ENCODE assay signal across 28 mouse cellular contexts in genomic region chr3:38036131-38036530, GRCm38 (mm10).
A peak's percentile ranks its signal among the peaks of the same experiment; 100 is the strongest.
DNase-seq lines count a peak whose midpoint lies in the region; ATAC-seq and TF ChIP-seq lines count a peak whose summit lies in the region.
"Had no signal": no experiment of that assay in that cellular context is flagged by ENCODE, and none has a peak within 500 bp of the region (broad histone marks: within the 10 kb centered on the region; RNA-seq: fewer than 3 reads in every experiment).

No protein-coding gene starts in this region.

- in situ Hi-C loops in CH12.LX (cut with MboI; ENCODE audit: low pct_ligation_motif_present, low pct_unique_long_range_greater_than_20kb, low sequenced_read_pairs) = no loop called here

- no peak for TF ChIP-seq RAD21 in CH12.LX (IDR thresholded peaks at IDR 0.05; ENCODE audit: low read depth, low read length)

- dilution Hi-C loops in CH12.LX (cut with MboI; ENCODE audit: extremely low pct_ligation_motif_present, extremely low pct_unique_long_range_greater_than_20kb, low sequenced_read_pairs) = no loop called here

- H3K27ac ChIP-seq in CH12.LX (ENCODE audit: insufficient read depth, low read depth) = no peak overlapping the region
- H3K27ac ChIP-seq in thymus, adult 2 months (ENCODE audit: control insufficient read depth, insufficient read depth, low read length) = no peak overlapping the region
- H3K27ac ChIP-seq in hindbrain, embryonic 14.5 days = no peak overlapping the region
- H3K27ac ChIP-seq: embryonic facial prominence, embryonic 13.5 days; embryonic facial prominence, embryonic 15.5 days; forebrain, embryonic 10.5 days; forebrain, embryonic 12.5 days had no signal

- H3K36me3 ChIP-seq in CH12.LX (replicated peaks in 1 of 2; ENCODE audit: control insufficient read depth in 1 of 2, insufficient read depth in 1 of 2, low read length in 1 of 2) = no peaks in the 10 kb centered on the region
- no peaks in the 10 kb centered on the region for H3K36me3 ChIP-seq in thymus, adult 2 months (ENCODE audit: control insufficient read depth, insufficient read depth, low read length)
- no peaks in the 10 kb centered on the region for H3K36me3 ChIP-seq in hindbrain, embryonic 14.5 days (replicated peaks; ENCODE audit: control insufficient read depth, insufficient read depth)
- H3K36me3 ChIP-seq: embryonic facial prominence, embryonic 13.5 days; embryonic facial prominence, embryonic 15.5 days; forebrain, embryonic 10.5 days; forebrain, embryonic 12.5 days had no signal

- peak; percentile 77 for ATAC-seq in common myeloid progenitor, adult 5-6 weeks (replicated peaks; ENCODE audit: low read depth, poor library complexity, severe bottlenecking)
- ATAC-seq in megakaryocyte progenitor cell, adult 5-6 weeks (replicated peaks; ENCODE audit: poor library complexity) = peak; percentile 57
- no peak for ATAC-seq in frontal cortex, adult (ENCODE audit: low TSS enrichment)
- no peak for ATAC-seq in hindbrain, embryonic 14.5 days (ENCODE audit: low FRiP score)
- ATAC-seq: activated CD4-positive, CD25-positive, alpha-beta regulatory T cell, adult 4 months; CD4-positive, CD25-positive, alpha-beta regulatory T cell, adult 4 months; forebrain, embryonic 14.5 days; forebrain, embryonic 16.5 days; Patski had no signal

- TF ChIP-seq EP300 in CH12.LX (IDR thresholded peaks at IDR 0.05; ENCODE audit: low read length) = no peak

- H3K4me3 ChIP-seq in CH12.LX (replicated peaks in 1 of 3; ENCODE audit: low read depth in 2 of 3, low read length in 2 of 3, poor library complexity in 1 of 3) = no peak overlapping the region
- H3K4me3 ChIP-seq in thymus, adult 2 months (ENCODE audit: control insufficient read depth, insufficient read depth, low read length) = no peak overlapping the region
- H3K4me3 ChIP-seq in hindbrain, embryonic 14.5 days (replicated peaks; ENCODE audit: low read length) = no peak overlapping the region
- H3K4me3 ChIP-seq: embryonic facial prominence, embryonic 13.5 days; embryonic facial prominence, embryonic 15.5 days; erythroblast, embryonic 14.5 days; forebrain, embryonic 10.5 days; forebrain, embryonic 12.5 days had no signal

- H3K9ac ChIP-seq in CH12.LX (ENCODE audit: insufficient read depth, low read depth) = no peak overlapping the region
- H3K9ac ChIP-seq in hindbrain, embryonic 14.5 days = no peak overlapping the region
- H3K9ac ChIP-seq: embryonic facial prominence, embryonic 13.5 days; embryonic facial prominence, embryonic 15.5 days; forebrain, embryonic 12.5 days had no signal

- no peak for TF ChIP-seq CTCF in CH12.LX (conservative IDR thresholded peaks at IDR 0.05 in 1 of 2, IDR thresholded peaks at IDR 0.05 in 1 of 2; ENCODE audit: low read depth in 2 of 2, low read length in 2 of 2)
- TF ChIP-seq CTCF in thymus, adult 2 months (IDR thresholded peaks at IDR 0.05; ENCODE audit: borderline replicate concordance, control insufficient read depth, extremely low read depth, insufficient read depth, low read length, poor library complexity) = no peak

- H3K79me2 ChIP-seq in CH12.LX (replicated peaks; ENCODE audit: control insufficient read depth, extremely low read depth, insufficient read depth, poor library complexity, severe bottlenecking) = no peaks in the 10 kb centered on the region

- TF ChIP-seq POLR2A in CH12.LX (IDR thresholded peaks at IDR 0.05; ENCODE audit: low read depth, low read length) = no peak
- no peak for TF ChIP-seq POLR2A in thymus, adult 2 months (IDR thresholded peaks at IDR 0.05; ENCODE audit: control insufficient read depth, extremely low read depth, insufficient read depth, low read length, poor library complexity)

- H3K4me1 ChIP-seq in CH12.LX (ENCODE audit: control insufficient read depth in 1 of 2, insufficient read depth in 2 of 2) = peaks cover 7 to 18% of the 10 kb centered on the region in 2 experiments; a peak in 2 of 4 replicates
- H3K4me1 ChIP-seq in thymus, adult 2 months (replicated peaks; ENCODE audit: control insufficient read depth, insufficient read depth, low read length) = peaks cover 3% of the 10 kb centered on the region; the same call in 1 of the 2 replicates
- H3K4me1 ChIP-seq in hindbrain, embryonic 14.5 days (replicated peaks; ENCODE audit: control insufficient read depth, insufficient read depth, low read length) = no peaks in the 10 kb centered on the region
- H3K4me1 ChIP-seq: embryonic facial prominence, embryonic 13.5 days; embryonic facial prominence, embryonic 15.5 days; forebrain, embryonic 10.5 days; forebrain, embryonic 12.5 days had no signal

- no peak overlapping the region for H3K4me2 ChIP-seq in CH12.LX (ENCODE audit: insufficient read depth, low read depth, poor library complexity, severe bottlenecking)
- no peak overlapping the region for H3K4me2 ChIP-seq in hindbrain, embryonic 14.5 days (replicated peaks)
- H3K4me2 ChIP-seq: embryonic facial prominence, embryonic 13.5 days; embryonic facial prominence, embryonic 15.5 days; forebrain, embryonic 12.5 days had no signal

- no peaks in the 10 kb centered on the region for H3K27me3 ChIP-seq in CH12.LX (replicated peaks)
- H3K27me3 ChIP-seq in thymus, adult 2 months (ENCODE audit: control insufficient read depth, insufficient read depth, low read length) = no peaks in the 10 kb centered on the region
- no peaks in the 10 kb centered on the region for H3K27me3 ChIP-seq in hindbrain, embryonic 14.5 days (ENCODE audit: control insufficient read depth, insufficient read depth, low read length)
- H3K27me3 ChIP-seq: embryonic facial prominence, embryonic 13.5 days; embryonic facial prominence, embryonic 15.5 days; forebrain, embryonic 12.5 days; Patski had no signal

- no peaks in the 10 kb centered on the region for H3K9me3 ChIP-seq in CH12.LX (replicated peaks; ENCODE audit: low read length)
- H3K9me3 ChIP-seq in hindbrain, embryonic 14.5 days (ENCODE audit: control insufficient read depth, low read length) = no peaks in the 10 kb centered on the region
- H3K9me3 ChIP-seq: embryonic facial prominence, embryonic 13.5 days; embryonic facial prominence, embryonic 15.5 days; forebrain, embryonic 10.5 days; forebrain, embryonic 12.5 days had no signal

- DNase-seq in A20 (ENCODE audit: low read depth, low spot score) (peak; percentile 42), CH12.LX (ENCODE audit: extremely low read depth) (peak; percentile 18)
- DNase-seq in thymus, adult 2 months = no peak
- DNase-seq in cerebellum, postnatal 36 days = no peak
- DNase-seq in hindbrain, embryonic 14.5 days (ENCODE audit: low spot score) = no peak
- DNase-seq: adrenal gland, adult 8-10 months; adrenal gland, postnatal 14 days; adrenal gland, postnatal 36 days; B cell, adult 2 months; cerebellum, adult 11-12 months; cerebellum, adult 2 months; cerebellum, adult 9-10 months; cerebellum, postnatal 10 days; cerebellum, postnatal 25 days; embryo, embryonic 11 days had no signal

TF ChIP-seq in CH12.LX, 34 proteins besides CTCF, POLR2A, EP300 and RAD21:
- TF ChIP-seq GABPA (IDR thresholded peaks at IDR 0.05; ENCODE audit: insufficient replicate concordance, low read depth, low read length) (no peak), IRF4 (IDR thresholded peaks at IDR 0.05; ENCODE audit: low read depth, low read length) (0 out of 2 replicates have a peak, but pooled peaks have one; percentile 30), ZKSCAN1 (IDR thresholded peaks at IDR 0.05; ENCODE audit: borderline replicate concordance, low read depth, low read length) (no peak), ETS1 (conservative IDR thresholded peaks at IDR 0.05; ENCODE audit: low read depth, low read length) (no peak), POLR2AphosphoS2 (IDR thresholded peaks at IDR 0.05; ENCODE audit: low read depth, low read length) (no peak), CHD2 (IDR thresholded peaks at IDR 0.05; ENCODE audit: low read length) (no peak), NELFE (IDR thresholded peaks at IDR 0.05; ENCODE audit: low read depth, low read length) (no peak), ZC3H11A (IDR thresholded peaks at IDR 0.05; ENCODE audit: low read depth, low read length) (no peak), ZNF384 (IDR thresholded peaks at IDR 0.05; ENCODE audit: low read depth, low read length) (peak; percentile 37; the same call in 1 of the 2 replicates)

Comparison
In these comparisons a context has a peak if more than half of its experiments do, and no peak if none do; other contexts are left out.
1. DNase-seq: peak in A20 (single experiment) and CH12.LX (single experiment); none in thymus, adult 2 months (single experiment), cerebellum, postnatal 36 days (0 of 2) and hindbrain, embryonic 14.5 days (single experiment).
2. ATAC-seq: peak in common myeloid progenitor, adult 5-6 weeks (single experiment) and megakaryocyte progenitor cell, adult 5-6 weeks (single experiment); none in frontal cortex, adult (single experiment) and hindbrain, embryonic 14.5 days (single experiment).